Mouse (Mus musculus): ENCODE measurements at regions not wholly inside any gene's neighbourhood (a gene's known extent, or its start where the extent isn't known, plus 50 kb on each side); places are given as distances from the start of the nearest gene placed in this dataset.

DNA sequence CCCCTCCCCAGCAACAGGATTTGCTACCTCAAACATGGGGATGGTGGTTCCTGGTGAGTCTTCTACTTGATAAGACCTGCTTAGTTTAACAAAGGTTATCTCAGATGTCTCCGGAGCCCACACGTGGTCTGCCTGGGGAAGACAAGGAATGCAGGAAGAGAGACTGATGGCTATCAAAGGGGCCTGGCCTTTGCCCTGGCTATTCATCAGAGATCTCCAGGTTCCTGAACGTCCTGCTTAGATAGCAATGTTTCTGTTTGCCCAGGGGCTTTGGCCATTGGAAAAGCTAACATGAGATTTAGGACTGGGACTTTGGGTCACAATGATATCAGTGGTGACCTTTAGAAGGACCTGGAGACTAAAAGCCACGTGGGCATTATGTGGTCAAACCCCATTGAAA is 64.2 kb upstream of the Dhx40 start:
- no peaks in the 10 kb centered on the region for H3K79me2 ChIP-seq (ENCODE audit: control insufficient read depth, insufficient read depth, low read length, poor library complexity)
- H3K9me3 ChIP-seq (replicated peaks; ENCODE audit: insufficient read depth, low read length): no peaks in the 10 kb centered on the region
- TF ChIP-seq UBTF (IDR thresholded peaks at IDR 0.05; ENCODE audit: borderline replicate concordance, insufficient read depth, low read depth, low read length) (no peak), EP300 (IDR thresholded peaks at IDR 0.05; ENCODE audit: low read depth in 1 of 2, low read length in 2 of 2) (peak; percentile 49 to 67), MXI1 (IDR thresholded peaks at IDR 0.05; ENCODE audit: low read depth, low read length) (peak; percentile 40; the same call in 1 of the 2 replicates), POLR2A (IDR thresholded peaks at IDR 0.05; ENCODE audit: control insufficient read depth in 1 of 2, insufficient read depth in 1 of 2, low read depth in 1 of 2, low read length in 2 of 2, poor library complexity in 1 of 2) (no peak), NELFE (IDR thresholded peaks at IDR 0.05; ENCODE audit: low read depth, low read length) (no peak), KAT2A (conservative IDR thresholded peaks at IDR 0.05; ENCODE audit: low read depth, low read length) (no peak), ZKSCAN1 (IDR thresholded peaks at IDR 0.05; ENCODE audit: low read depth, low read length) (no peak), USF1 (IDR thresholded peaks at IDR 0.05; ENCODE audit: low read depth, low read length) (peak; percentile 71), ZC3H11A (IDR thresholded peaks at IDR 0.05; ENCODE audit: low read depth, low read length) (no peak), HCFC1 (IDR thresholded peaks at IDR 0.05; ENCODE audit: low read depth, low read length) (no peak), ETS1 (IDR thresholded peaks at IDR 0.05; ENCODE audit: low read depth, low read length) (no peak), GATA1 (IDR thresholded peaks at IDR 0.05; ENCODE audit: low read depth, low read length) (peak; percentile 72), MYC (IDR thresholded peaks at IDR 0.05; ENCODE audit: low read depth, low read length) (0 out of 2 replicates have a peak, but pooled peaks have one; percentile 29), TCF12 (IDR thresholded peaks at IDR 0.05; ENCODE audit: low read depth, low read length) (peak; percentile 77)
- peak overlapping the region; percentile 55; the same call in 1 of the 2 replicates for H3K27ac ChIP-seq (ENCODE audit: control insufficient read depth, low read depth, low read length)
- H3K4me1 ChIP-seq (ENCODE audit: control insufficient read depth in 1 of 2, insufficient read depth in 2 of 2, low read length in 2 of 2): peaks cover 20 to 30% of the 10 kb centered on the region in 2 experiments
- H3K27me3 ChIP-seq (ENCODE audit: control insufficient read depth in 1 of 2, insufficient read depth in 2 of 2, low read length in 2 of 2): no peaks in the 10 kb centered on the region; a peak in 1 of 4 replicates
- H3K4me3 ChIP-seq (ENCODE audit: control insufficient read depth in 1 of 2, insufficient read depth in 1 of 2, low read depth in 2 of 2, low read length in 2 of 2): no peak overlapping the region
- DNase-seq (ENCODE audit: low read depth, low spot score): no peak
- peaks cover 0 to 26% of the 10 kb centered on the region in 2 experiments; a peak in 2 of 4 replicates for H3K36me3 ChIP-seq (ENCODE audit: control insufficient read depth in 1 of 2, insufficient read depth in 2 of 2, low read length in 2 of 2)
- H3K9ac ChIP-seq (ENCODE audit: control insufficient read depth, low read depth, low read length, poor library complexity, severe bottlenecking): 0 out of 2 replicates have a peak overlapping the region, but pooled peaks have one; percentile 2

DNA sequence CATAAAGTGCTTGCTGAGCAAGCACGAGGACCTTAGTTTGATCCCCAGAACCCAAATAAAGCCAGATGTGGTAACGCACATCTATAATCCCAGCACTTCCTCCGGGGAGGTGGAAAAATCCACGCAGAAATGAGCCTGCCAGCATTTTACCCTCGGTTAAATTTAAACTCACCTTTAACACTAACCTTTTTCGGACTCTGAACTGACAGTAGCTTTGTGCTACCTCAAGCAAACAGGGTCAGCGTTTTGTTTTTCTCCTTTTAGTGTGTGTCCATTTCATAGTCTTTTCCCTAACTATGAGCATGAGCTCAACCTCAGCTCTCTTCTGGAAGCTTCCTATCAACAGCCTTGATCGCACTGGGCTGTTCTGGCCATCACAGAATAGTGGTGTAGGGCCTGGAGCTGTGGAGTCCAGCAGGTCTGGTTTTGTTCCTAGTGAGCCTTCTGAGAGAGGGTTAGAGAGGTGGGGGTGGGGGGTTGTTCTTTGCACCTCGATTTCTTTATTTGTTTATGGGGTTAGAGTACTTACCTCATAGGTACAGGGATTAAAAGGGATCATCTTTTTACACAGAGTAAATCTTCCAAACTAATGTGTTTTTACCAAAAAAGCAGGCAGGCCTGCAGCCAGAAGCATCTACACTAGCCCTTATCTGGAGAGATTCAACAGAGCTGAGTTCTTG is 63.1 kb upstream of the Dhx40 start:
- Histone ChIP-seq H3K9ac (ENCODE audit: control insufficient read depth, low read depth, low read length, poor library complexity, severe bottlenecking) (no peak overlapping the region), H3K9me3 (replicated peaks; ENCODE audit: insufficient read depth, low read length) (no peaks in the 10 kb centered on the region), H3K36me3 (ENCODE audit: control insufficient read depth in 1 of 2, insufficient read depth in 2 of 2, low read length in 2 of 2) (peaks cover 0 to 26% of the 10 kb centered on the region in 2 experiments; a peak in 2 of 4 replicates), H3K4me3 (ENCODE audit: control insufficient read depth in 1 of 2, insufficient read depth in 1 of 2, low read depth in 2 of 2, low read length in 2 of 2) (no peak overlapping the region), H3K27me3 (ENCODE audit: control insufficient read depth in 1 of 2, insufficient read depth in 2 of 2, low read length in 2 of 2) (peaks cover 0 to 1% of the 10 kb centered on the region in 2 experiments; a peak in 2 of 4 replicates), H3K79me2 (ENCODE audit: control insufficient read depth, insufficient read depth, low read length, poor library complexity) (no peaks in the 10 kb centered on the region), H3K27ac (ENCODE audit: control insufficient read depth, low read depth, low read length) (no peak overlapping the region), H3K4me1 (ENCODE audit: control insufficient read depth in 1 of 2, insufficient read depth in 2 of 2, low read length in 2 of 2) (peaks cover 20 to 26% of the 10 kb centered on the region in 2 experiments)
- TF ChIP-seq TAL1 (IDR thresholded peaks at IDR 0.05; ENCODE audit: low read length) (no peak), E2F4 (IDR thresholded peaks at IDR 0.05; ENCODE audit: borderline replicate concordance, low read depth, low read length) (no peak), KAT2A (conservative IDR thresholded peaks at IDR 0.05; ENCODE audit: low read depth, low read length) (no peak), BHLHE40 (IDR thresholded peaks at IDR 0.05; ENCODE audit: borderline replicate concordance, low read depth, low read length) (no peak)
- DNase-seq (ENCODE audit: low read depth, low spot score): no peak

All from MEL (cell line).